Mouse (Mus musculus): ENCODE measurements at regions not wholly inside any gene's neighbourhood (a gene's known extent, or its start where the extent isn't known, plus 50 kb on each side); places are given as distances from the start of the nearest gene placed in this dataset.
"Not testable (repeated sequence)": the region's sequence is repeated elsewhere in the genome, so short reads cannot be mapped to it uniquely, and the experiment has no call there.

DNA sequence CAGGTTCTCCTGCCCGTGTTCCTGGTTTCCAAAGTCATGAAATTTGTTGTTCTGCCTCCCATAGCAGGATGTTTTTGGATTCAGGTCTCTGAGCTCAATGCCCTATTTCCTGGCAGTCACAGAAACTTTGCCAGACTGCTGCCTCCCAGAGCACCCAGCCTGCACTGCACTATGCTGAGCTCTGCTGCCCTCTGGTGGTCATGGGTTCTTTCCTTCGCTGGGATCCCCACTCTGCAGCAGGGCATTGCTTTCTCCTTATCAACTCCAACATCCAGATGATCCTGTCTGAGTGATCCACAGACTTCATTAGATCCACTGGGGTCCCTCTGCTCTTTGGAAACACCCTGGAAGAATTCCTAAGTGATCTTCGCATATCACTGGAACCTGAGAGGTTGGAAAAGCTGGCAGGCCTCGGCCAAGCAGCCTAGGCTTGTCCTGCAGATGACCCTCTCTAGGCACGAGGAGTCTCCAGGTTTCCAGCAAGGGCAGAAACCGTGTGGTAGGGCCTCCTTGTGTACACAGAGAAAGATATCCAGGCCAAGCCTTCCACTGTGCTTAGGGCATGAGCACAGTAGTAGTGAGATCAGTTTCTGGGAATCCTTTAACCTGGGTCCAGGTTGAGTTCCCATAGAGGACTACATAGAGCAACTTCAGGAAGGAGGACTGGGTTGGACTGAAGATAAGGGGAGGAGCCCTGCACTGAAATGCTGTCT, 85.6 kb downstream of the Ddx11 start:
- TF ChIP-seq POLR2A (IDR thresholded peaks at IDR 0.05; ENCODE audit: low read depth, low read length); CTCF (conservative IDR thresholded peaks at IDR 0.05; ENCODE audit: insufficient read depth, insufficient read length, low read depth, low read length): not testable (repeated sequence)
